Mouse (Mus musculus) midbrain, embryonic 11.5 days (tissue): ENCODE measurements at regions not wholly inside any gene's neighbourhood (a gene's known extent, or its start where the extent isn't known, plus 50 kb on each side); places are given as distances from the start of the nearest gene placed in this dataset.

Source experiments
- ATAC-seq: fragments of 200-750 bp; cut with Nextera tagmentation; 2 replicates; pipeline ENCODE4 v1.8.0; 2017; ENCODE audit warnings: moderate TSS enrichment, moderate library complexity; ENCODE audit not compliant: low FRiP score
- DNase-seq: peaks from one replicate; pipeline ENCODE4 v3.0.0; 2015; ENCODE audit warnings: low spot score; ENCODE audit errors: missing footprints
- H3K27ac ChIP-seq: fragments of 300-500 bp; sonication (generic); 2 replicates; pipeline ENCODE4 v1.5.1; 2014; ENCODE audit warnings: low read depth, low read length
- H3K27me3 ChIP-seq: fragments of 300-500 bp; sonication (generic); 2 replicates; pipeline ENCODE4 v1.6.1; 2014; ENCODE audit warnings: mild to moderate bottlenecking, low read length, moderate library complexity, mixed read lengths; ENCODE audit not compliant: control insufficient read depth, insufficient read depth
- H3K36me3 ChIP-seq: fragments of 300-500 bp; sonication (generic); 2 replicates; pipeline ENCODE4 v1.6.1; 2014; ENCODE audit warnings: mild to moderate bottlenecking, low read length, moderate library complexity, mixed read lengths; ENCODE audit not compliant: control insufficient read depth, insufficient read depth
- H3K4me1 ChIP-seq: fragments of 300-500 bp; sonication (generic); 2 replicates; pipeline ENCODE4 v1.6.1; 2014; ENCODE audit warnings: low read length; ENCODE audit not compliant: control insufficient read depth, insufficient read depth
- H3K4me2 ChIP-seq: fragments of 300-500 bp; sonication (generic); 2 replicates; pipeline ENCODE4 v1.6.1; 2014; ENCODE audit warnings: mild to moderate bottlenecking, moderate library complexity
- H3K4me3 ChIP-seq: fragments of 300-500 bp; sonication (generic); 2 replicates; pipeline ENCODE4 v1.5.1; 2014; ENCODE audit warnings: low read depth, low read length
- H3K9ac ChIP-seq: fragments of 300-500 bp; sonication (generic); 2 replicates; pipeline ENCODE4 v1.6.1; 2014; ENCODE audit warnings: low read length
- H3K9me3 ChIP-seq: fragments of 300-500 bp; sonication (generic); 2 replicates; pipeline ENCODE4 v1.6.1; 2016; ENCODE audit warnings: low read length; ENCODE audit not compliant: control insufficient read depth

- Histone ChIP-seq H3K9ac (no peak overlapping the region), H3K27me3 (no peaks in the 10 kb centered on the region), H3K36me3 (no peaks in the 10 kb centered on the region), H3K4me2 (no peak overlapping the region), H3K4me3 (no peak overlapping the region), H3K4me1 (no peaks in the 10 kb centered on the region), H3K27ac (no peak overlapping the region), H3K9me3 (no peaks in the 10 kb centered on the region)
- DNase-seq: peak; percentile 85
- ATAC-seq: no peak
Measured at GRCm38 (mm10) chr1:49795017-49795416, 1105.4 kb upstream of the Tmeff2 start.

GRCm38 (mm10) chr1:49809386-49809785 lies 1091.1 kb upstream of the Tmeff2 start:
- H3K27me3 ChIP-seq: no peaks in the 10 kb centered on the region
- H3K27ac ChIP-seq: no peak overlapping the region
- no peak overlapping the region for H3K9ac ChIP-seq
- no peak overlapping the region for H3K4me3 ChIP-seq
- DNase-seq (no peak), ATAC-seq (no peak)
- no peak overlapping the region for H3K4me2 ChIP-seq
- no peaks in the 10 kb centered on the region for H3K9me3 ChIP-seq
- no peaks in the 10 kb centered on the region for H3K4me1 ChIP-seq
- H3K36me3 ChIP-seq: no peaks in the 10 kb centered on the region
